Mouse (Mus musculus) embryonic facial prominence, embryonic 12.5 days (tissue): ENCODE data around the gene Stac3. TPM values are rescaled to one million over a fixed set of nuclear protein-coding genes. Genes with fewer than 3 reads are reported as not detected.

Experiments used
- ATAC-seq: fragments of 200-750 bp; cut with Nextera tagmentation; 2 replicates; pipeline ENCODE4 v1.8.0; 2017; ENCODE audit not compliant: insufficient number of reproducible peaks, insufficient read depth, low FRiP score, low TSS enrichment
- H3K27ac ChIP-seq: fragments of 300-500 bp; sonication (generic); 2 replicates; pipeline ENCODE4 v1.5.1; 2016; ENCODE audit warnings: mild to moderate bottlenecking
- H3K27me3 ChIP-seq: fragments of 300-500 bp; sonication (generic); 2 replicates; pipeline ENCODE4 v1.6.1; 2016; ENCODE audit warnings: mild to moderate bottlenecking, moderate library complexity
- H3K36me3 ChIP-seq: fragments of 300-500 bp; sonication (generic); 2 replicates; pipeline ENCODE4 v1.6.1; 2016; ENCODE audit warnings: mild to moderate bottlenecking
- H3K4me1 ChIP-seq: fragments of 300-500 bp; sonication (generic); 2 replicates; pipeline ENCODE4 v1.6.1; 2016
- H3K4me2 ChIP-seq: fragments of 300-500 bp; sonication (generic); replicated peaks from 2 replicates; pipeline ENCODE4 v1.6.1; 2016; ENCODE audit warnings: mild to moderate bottlenecking, moderate library complexity
- H3K4me3 ChIP-seq: fragments of 300-500 bp; sonication (generic); 2 replicates; pipeline ENCODE4 v1.5.1; 2016; ENCODE audit warnings: mild to moderate bottlenecking
- H3K9ac ChIP-seq: fragments of 300-500 bp; sonication (generic); 2 replicates; pipeline ENCODE4 v1.6.1; 2016; ENCODE audit warnings: mild to moderate bottlenecking, moderate library complexity
- H3K9me3 ChIP-seq: fragments of 300-500 bp; sonication (generic); 2 replicates; pipeline ENCODE4 v1.6.1; 2016; ENCODE audit warnings: mild to moderate bottlenecking, moderate library complexity
- WGBS: fragments of 180-500 bp; shearing (Covaris S2); methylation state at CpG from one replicate; pipeline ENCODE4 v1.1.7; 2016; 5-methylcytosine and 5-hydroxymethylcytosine counted together
- polyA plus RNA-seq: library from polyadenylated mRNA; unstranded; fragments of >200 nt; fragmentation: Nextera tagmentation; extraction: Ambion mirVana; gene quantifications from 2 replicates; pipeline ENCODE4 v1.2.1, GENCODE M21; 2016

The Stac3 gene
- polyA plus RNA-seq, 1 experiment from 2014 or later, result 7.9 TPM

DNA sequence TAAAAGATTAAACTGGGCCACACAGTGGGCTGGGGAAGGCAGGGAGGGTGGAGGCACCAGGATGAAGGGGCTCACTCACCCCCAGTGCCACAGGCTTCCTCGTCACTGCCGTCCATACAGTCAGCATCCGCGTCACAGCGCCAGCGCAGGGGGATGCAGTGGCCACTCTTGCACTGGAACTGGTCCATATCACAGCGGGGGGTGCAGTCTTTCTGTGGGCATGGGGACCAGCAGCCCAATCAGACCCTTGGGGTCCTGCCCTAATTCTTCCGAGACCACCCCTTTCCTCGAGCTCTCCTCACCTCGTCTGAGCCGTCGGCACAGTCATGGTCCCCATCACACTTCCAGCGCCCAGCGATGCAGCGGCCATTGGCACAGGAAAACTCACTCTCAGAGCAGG is 46.8 kb downstream of the Stac3 start:
- Histone ChIP-seq H3K4me1 (no peaks in the 10 kb centered on the region), H3K9me3 (no peaks in the 10 kb centered on the region), H3K27me3 (no peaks in the 10 kb centered on the region), H3K36me3 (peaks cover 98% of the 10 kb centered on the region), H3K9ac (no peak overlapping the region), H3K27ac (no peak overlapping the region), H3K4me2 (no peak overlapping the region), H3K4me3 (no peak overlapping the region)
- 94% methylated on average over 15 of the region's 15 CpGs for WGBS
- ATAC-seq, result no peak

- Histone ChIP-seq H3K4me2 (no peak overlapping the region), H3K27me3 (no peaks in the 10 kb centered on the region), H3K4me3 (no peak overlapping the region), H3K9ac (no peak overlapping the region), H3K27ac (no peak overlapping the region), H3K9me3 (no peaks in the 10 kb centered on the region), H3K4me1 (no peaks in the 10 kb centered on the region), H3K36me3 (peaks cover 100% of the 10 kb centered on the region)
- ATAC-seq, result no peak
- WGBS, result 90% methylated on average over 17 of the region's 17 CpGs
Observed at GRCm38 (mm10) chr10:127549892-127550291, 48.4 kb downstream of the Stac3 start.

DNA sequence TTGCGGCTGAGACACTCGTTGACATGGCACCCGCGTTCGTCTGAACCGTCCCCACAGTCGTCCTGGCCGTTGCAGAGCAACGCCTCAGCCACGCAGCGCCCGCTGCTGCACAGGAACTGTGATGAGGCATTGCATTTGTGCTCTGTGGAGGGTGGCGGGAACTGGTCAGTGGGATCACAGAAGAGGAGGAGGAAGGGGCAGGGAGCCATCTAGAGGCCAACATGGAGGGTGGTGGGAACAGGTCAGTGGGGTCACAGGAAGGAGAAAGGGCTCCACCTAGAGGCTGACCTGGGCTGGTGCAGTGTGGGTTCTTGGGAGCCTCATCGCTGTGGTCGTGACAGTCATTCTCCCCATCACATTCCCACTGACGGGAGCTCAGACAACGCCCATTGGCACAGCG is 54.2 kb downstream of the Stac3 start:
- Histone ChIP-seq H3K9me3 (no peaks in the 10 kb centered on the region), H3K9ac (no peak overlapping the region), H3K36me3 (peaks cover 100% of the 10 kb centered on the region), H3K4me3 (no peak overlapping the region), H3K4me2 (no peak overlapping the region), H3K4me1 (no peaks in the 10 kb centered on the region), H3K27ac (no peak overlapping the region), H3K27me3 (no peaks in the 10 kb centered on the region)
- 75% methylated on average over 18 of the region's 18 CpGs for WGBS
- ATAC-seq, result no peak

DNA sequence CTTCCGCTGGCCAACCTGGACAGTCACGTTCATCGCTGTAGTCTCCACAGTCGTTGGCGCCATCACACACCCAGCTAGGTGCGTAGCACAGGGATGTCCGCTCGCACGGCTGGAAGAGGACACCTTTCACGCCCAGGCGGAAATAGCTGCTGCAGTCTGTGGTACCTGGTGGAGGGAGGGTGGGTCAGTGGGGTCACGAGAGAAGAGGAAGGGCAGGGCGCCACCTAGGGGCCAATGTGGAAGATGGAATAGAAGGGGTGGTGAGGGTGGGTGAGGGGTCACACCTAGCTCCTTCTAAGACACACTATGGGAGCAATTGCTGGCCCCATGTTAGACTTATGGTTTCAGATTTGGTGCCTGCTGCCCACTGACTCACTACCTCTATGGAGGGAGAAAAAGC is 55.9 kb downstream of the Stac3 start:
- Histone ChIP-seq H3K27me3 (no peaks in the 10 kb centered on the region), H3K4me1 (no peaks in the 10 kb centered on the region), H3K4me2 (no peak overlapping the region), H3K36me3 (peaks cover 100% of the 10 kb centered on the region), H3K4me3 (no peak overlapping the region), H3K9ac (no peak overlapping the region), H3K9me3 (no peaks in the 10 kb centered on the region), H3K27ac (no peak overlapping the region)
- ATAC-seq, result no peak
- 91% methylated on average over 13 of the region's 13 CpGs for WGBS

Other genes starting within 250 kb of the Stac3 start
- 13.5 and 16.8 TPM in 2 replicates for gene Kif5a, start 238.3 kb upstream of the Stac3 start, polyA plus RNA-seq
- 199 and 213 TPM in 2 replicates for gene Dctn2, start 235.3 kb upstream of the Stac3 start, polyA plus RNA-seq
- gene Mbd6, start 212.7 kb upstream of the Stac3 start, polyA plus RNA-seq, result 17.2 and 23.3 TPM in 2 replicates
- 138 and 142 TPM in 2 replicates for gene Mars, start 189.9 kb upstream of the Stac3 start, polyA plus RNA-seq
- gene Arhgap9, start 179.7 kb upstream of the Stac3 start, polyA plus RNA-seq, result 1.8 and 2.6 TPM in 2 replicates
- gene Gli1, start 159.7 kb upstream of the Stac3 start, polyA plus RNA-seq, result 15.5 and 16.4 TPM in 2 replicates
- gene Inhbe, start 147.3 kb upstream of the Stac3 start, polyA plus RNA-seq, result 0.03 TPM in 1 of 2 replicates, not detected in the other
- 0.09 TPM in 1 of 2 replicates, not detected in the other for gene Inhbc, start 131.3 kb upstream of the Stac3 start, polyA plus RNA-seq
- 44.9 and 53.0 TPM in 2 replicates for gene R3hdm2, start 121.4 kb upstream of the Stac3 start, polyA plus RNA-seq
- 2.9 and 3.4 TPM in 2 replicates for gene Ndufa4l2, start 13.3 kb downstream of the Stac3 start, polyA plus RNA-seq
- 82.4 and 88.2 TPM in 2 replicates for gene Shmt2, start 20.8 kb downstream of the Stac3 start, polyA plus RNA-seq
- gene Nxph4, start 32.9 kb downstream of the Stac3 start, polyA plus RNA-seq, result 6.5 and 8.0 TPM in 2 replicates
- 115 TPM in 2 replicates for gene Lrp1, start 119.5 kb downstream of the Stac3 start, polyA plus RNA-seq
- gene Stat6, start 141.3 kb downstream of the Stac3 start, polyA plus RNA-seq, result 13.0 and 13.3 TPM in 2 replicates
- gene Nemp1, start 165.2 kb downstream of the Stac3 start, polyA plus RNA-seq, result 9.0 and 11.9 TPM in 2 replicates
- 18.8 and 19.5 TPM in 2 replicates for gene Nab2, start 166.9 kb downstream of the Stac3 start, polyA plus RNA-seq
- gene Myo1a, start 203.5 kb downstream of the Stac3 start, polyA plus RNA-seq, result 0.20 and 0.58 TPM in 2 replicates
- 1.2 and 2.1 TPM in 2 replicates for gene Tac2, start 222.8 kb downstream of the Stac3 start, polyA plus RNA-seq
- 4.8 and 5.2 TPM in 2 replicates for gene Zbtb39, start 237.9 kb downstream of the Stac3 start, polyA plus RNA-seq